Mouse (Mus musculus): ENCODE data around the gene Gnmt. TPM values are rescaled to one million over a fixed set of nuclear protein-coding genes. Genes with fewer than 3 reads are reported as not detected.

Gene Gnmt
- total RNA-seq, 2 experiments from 2014 or later = 0.55 to 0.74 TPM

DNA sequence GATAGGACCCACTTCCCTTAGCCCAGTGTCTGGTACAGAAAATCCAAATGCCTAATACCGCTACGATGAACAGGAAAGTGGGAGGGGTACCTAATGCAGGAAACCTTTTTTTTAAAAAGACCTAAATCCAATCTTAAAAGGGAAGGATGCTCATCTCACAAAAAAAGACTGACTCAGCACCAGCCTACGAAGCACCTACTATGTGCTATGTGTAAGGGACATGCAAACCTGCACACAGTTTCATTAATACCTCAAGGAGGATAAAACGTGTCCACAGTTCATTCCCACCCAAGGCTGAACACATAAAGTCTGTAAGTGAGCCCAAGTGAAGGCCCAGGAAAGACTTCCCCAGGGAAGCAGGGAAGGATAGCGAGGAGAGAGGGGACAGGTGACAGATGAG lies 26.5 kb downstream of the Gnmt start:
- DNase-seq = no peak

DNA sequence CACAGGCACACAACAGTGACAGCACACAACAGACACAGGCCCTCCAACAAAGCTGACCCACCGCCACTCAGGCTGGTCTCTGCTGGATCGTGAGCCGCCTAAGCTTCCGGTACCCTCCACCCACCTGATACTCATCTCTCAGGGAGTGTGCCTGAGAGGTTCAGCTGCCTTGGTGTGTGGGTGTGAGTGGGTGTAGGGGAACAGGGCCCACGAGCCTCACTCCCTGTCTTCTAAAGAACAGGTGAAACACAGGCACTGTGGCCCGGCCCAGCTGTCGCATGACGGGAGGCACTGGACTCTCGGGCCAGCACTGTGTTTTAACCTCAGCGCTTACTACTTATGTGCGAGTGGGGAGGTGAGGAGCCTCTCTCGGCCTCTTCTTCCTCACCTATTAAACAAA lies 26.9 kb downstream of the Gnmt start:
- no peak for DNase-seq

DNA sequence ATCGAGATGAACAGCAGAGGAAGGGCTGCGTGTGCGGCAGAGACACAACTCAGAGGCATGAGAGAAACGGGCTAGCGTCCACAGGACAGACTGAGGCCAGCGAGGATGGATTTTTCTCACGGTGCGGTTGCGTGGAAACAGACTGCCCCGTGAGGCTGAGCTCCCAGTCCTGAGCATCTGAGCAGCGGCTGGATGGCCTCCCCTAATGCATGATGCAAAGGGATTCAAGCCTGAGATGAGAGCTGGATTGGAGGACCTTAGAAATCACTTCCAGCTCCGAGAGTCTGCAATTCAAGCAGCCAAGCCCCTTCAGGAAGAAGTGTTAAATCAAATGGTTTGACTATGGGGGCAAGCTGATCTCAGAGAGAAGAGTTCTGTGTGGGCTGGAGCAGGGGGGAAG lies 27.5 kb downstream of the Gnmt start:
- no peak for DNase-seq

DNA sequence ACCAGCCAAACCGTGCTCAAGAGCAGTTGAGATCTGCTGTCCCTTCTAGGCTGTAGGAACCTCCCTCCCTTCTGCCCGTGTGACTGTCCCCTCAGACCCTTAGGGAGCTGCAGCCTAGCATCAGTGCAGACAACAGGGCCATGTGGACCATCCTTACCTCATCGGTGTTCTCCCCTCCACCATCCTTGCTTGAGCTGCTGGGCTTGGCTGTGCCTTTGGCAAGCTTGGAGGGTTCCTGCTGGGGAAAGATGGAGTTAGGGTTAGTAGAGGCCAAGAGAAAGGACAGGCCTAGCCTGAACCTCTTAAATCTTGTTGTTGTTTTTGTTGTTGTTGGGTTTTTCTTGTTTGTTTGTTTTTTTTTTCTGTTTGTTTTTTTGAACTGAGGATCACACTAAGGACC lies 29.1 kb downstream of the Gnmt start:
- no peak for DNase-seq

DNA sequence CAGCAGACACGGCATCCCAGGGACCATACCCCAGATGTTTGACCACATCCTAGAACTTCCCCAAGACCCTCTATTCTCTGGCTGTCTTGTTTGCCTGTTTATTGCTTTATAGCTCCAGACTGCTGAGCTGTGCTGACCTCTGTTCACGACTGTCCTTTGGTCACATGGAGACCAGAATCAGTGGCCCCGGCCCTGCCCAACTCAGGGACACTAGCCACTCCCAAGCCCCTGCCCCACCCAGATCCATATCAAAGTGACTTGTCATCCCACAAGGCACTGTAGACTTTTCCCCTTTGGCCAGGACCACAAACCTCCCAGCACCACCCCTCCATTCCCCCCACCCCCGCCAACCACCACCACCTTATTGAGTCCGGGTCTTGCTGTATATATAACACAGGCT lies 29.7 kb downstream of the Gnmt start:
- no peak for DNase-seq

DNA sequence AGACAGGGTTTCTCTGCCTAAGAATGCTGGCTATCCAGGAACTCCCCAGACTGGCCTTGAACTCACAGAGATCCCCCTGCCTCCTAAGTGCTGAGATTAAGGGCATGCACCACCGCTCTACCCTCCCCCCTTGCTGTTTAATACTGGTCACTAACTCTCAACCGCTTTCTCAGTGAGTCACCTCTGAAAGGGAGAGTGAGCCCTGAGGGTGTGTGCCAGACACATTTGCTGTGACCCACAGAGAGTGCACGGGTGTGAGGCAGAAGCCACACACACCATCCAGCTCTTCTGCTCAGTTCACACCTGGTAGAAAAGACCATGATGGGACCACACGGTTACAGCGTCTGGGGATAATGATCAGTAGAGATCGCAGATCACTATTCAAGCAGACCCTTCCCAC lies 30.5 kb downstream of the Gnmt start:
- no peak for DNase-seq

DNA sequence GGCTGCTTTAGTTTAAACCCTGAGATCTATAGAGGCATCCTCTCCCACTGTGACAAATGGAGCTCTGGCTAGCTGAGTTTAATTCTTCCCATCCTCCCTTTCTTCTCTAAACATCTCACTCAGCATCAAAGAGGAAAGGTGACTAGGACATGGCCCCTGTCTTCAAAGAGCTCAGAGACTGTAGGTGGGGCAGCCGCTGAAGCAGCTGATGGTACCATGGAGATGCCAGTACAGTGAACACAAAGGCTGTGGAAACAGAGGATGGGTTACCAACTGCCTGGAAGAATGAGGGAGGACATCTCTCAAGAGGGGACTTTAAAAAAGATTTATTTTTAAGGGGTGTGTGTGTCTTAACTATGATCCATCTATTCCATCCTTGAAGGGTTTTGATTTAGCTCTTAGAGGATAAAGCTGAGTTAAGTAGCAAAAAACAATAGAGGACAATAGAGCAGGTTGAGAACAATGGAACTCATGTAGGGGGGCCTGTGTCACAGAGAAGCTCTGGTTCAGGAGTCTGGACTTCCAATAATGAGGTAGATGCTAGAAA lies 34.4 kb downstream of the Gnmt start:
- DNase-seq = no peak

DNA sequence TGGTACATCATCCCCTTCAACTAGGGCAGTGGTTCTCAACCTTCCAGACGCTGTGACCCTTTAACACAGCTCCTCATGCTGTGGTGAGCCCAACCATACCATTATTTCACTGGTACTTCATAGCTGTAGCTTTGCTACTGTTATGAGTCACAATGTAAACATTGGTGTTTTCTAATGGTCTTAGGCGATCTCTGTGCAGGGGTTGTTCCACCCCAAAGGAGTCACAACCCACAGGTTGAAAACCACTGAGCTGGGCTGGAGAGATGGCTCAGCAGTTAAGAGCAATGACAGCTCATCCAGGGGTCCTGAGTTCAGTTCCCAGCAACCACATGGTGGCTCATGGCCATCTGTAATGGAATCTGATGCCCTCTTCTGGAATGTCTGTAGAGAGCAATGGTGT lies 37.6 kb downstream of the Gnmt start:
- DNase-seq = no peak

DNA sequence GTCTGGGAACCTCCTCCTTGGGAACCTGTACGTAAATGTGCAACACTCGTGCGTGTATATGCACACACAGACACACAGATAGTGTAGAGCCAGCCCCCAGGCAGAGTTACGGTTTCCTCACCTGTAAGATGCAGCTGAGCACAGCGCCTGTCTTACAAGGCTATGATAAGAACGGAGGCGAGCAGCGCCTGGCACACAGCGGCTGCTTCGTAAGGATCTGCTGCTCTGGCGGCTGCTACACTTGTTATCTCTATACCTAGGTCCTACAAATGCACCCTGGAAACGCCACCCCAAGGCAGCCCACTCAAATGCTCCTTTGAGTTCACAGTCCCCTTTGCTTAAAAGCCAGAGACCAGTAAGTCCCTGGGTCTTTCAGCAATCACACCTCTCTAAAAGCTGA lies 38.3 kb downstream of the Gnmt start:
- no peak for DNase-seq

DNA sequence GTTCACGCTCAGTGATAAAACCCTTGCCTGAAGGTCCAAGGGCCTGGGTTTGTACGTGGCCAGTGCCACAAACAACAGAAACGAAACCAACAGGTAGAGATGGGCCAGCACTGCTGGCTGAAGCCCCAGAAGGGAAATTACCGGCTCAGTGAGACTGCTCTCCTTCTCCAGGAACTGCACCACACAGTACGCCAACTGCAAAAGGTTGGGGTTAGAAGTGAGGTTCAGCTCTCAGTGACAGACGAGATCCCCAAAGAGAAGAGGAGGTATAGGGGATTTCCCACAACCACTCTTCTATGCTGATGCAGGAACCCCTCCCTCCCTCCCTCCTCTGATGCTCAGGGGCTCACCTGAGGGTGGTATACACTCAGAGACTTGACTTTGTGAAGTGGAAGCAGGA lies 43.1 kb downstream of the Gnmt start:
- no peak for DNase-seq

DNA sequence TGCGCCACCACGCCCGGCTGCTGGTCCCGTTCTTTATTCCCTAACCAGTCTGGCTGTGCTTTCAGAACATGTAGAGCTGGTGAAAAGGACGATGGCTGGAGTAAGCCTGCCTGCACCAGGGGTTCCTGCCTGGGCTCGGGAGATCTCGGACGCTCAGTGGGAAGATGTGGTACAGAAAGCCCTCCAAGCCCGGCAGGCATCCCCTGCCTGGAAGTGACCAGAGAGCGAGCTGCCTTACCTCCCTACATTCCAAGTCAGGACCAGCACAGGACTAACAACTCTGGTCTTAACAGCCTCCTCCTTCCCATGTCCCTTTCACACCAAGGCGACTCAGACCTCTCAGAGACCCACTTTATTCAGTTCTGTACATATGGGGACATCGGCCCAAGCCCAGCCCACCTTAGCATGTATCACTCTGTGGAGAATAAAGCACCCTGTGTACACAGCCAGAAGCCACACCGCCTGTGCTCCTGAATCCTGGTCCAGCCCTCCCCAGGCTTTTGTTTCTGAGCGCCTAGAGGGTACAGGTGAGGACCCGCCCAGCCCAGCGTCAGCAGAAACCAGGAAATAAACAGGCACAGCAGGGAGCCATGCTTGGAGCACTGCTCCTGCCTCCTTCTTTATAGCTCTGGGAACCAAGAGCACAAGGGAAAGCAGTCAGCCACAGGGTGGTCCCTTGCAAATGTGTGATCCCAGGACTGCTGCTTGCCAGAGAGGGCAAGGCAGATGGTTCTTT lies 46.1 kb downstream of the Gnmt start:
- no peak for DNase-seq

DNA sequence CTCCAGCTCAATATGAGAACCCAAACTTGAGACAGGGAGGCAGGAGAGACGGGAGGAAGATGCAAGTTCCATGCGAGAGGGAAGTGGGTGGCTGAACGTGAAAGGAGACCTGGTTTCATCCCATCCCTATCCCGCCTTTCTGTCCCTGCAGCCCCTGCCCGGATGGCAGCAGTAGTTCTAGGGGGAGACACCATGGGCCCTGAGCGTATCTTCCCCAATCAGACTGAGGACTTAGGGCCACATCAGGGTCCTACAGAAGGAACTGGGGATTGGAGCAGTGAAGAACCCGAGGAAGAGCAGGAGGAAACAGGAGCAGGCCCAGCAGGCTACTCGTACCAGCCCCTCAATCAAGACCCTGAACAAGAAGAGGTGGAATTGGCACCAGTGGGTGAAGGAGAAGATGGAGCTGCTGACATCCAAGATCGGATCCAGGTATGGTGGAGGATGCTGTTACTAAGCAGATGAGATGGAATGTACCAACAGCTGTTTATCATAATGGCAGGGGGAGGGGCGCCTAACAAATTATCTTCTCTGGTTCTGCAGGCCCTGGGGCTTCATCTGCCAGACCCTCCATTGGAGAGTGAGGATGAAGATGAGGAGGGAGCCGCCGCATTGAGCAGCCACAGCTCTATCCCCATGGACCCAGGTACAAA lies 47.4 kb downstream of the Gnmt start:
- no peak for DNase-seq

DNA sequence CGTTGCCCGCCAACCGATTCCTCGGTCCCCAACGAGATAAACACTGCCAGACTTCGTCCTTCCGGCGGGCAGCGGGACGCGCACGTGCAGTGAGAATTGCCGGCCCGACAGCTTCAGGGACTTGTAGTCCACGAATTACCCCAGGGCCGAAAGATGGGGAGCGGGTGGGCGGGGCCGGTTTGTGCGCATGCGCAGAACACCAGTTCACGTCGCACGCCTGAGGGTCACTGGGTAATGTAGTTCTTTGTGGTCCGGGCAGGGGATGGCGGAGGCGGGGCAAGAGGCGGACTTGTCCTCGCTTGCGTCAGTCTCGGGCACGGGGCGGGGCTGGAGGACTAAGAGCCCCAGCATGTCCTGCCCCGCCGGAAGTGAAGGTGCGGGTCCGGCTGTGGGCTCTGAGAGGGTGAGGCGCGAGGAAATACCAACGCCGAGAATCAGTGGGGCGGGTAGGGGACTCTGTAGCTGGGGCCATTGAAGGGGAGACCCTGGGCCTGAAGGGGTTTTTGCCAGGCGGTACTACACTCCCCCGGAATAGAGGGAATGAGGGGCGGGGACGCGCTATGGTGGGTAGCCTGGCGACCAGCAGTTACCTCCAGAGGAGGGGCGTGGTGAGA lies 48.1 kb downstream of the Gnmt start, which contains the start of gene Klhdc3:
Gene Klhdc3 (minus strand): TSS at position 155 of the 614 bp plus-strand sequence.
- peak; percentile 98 for DNase-seq

DNA sequence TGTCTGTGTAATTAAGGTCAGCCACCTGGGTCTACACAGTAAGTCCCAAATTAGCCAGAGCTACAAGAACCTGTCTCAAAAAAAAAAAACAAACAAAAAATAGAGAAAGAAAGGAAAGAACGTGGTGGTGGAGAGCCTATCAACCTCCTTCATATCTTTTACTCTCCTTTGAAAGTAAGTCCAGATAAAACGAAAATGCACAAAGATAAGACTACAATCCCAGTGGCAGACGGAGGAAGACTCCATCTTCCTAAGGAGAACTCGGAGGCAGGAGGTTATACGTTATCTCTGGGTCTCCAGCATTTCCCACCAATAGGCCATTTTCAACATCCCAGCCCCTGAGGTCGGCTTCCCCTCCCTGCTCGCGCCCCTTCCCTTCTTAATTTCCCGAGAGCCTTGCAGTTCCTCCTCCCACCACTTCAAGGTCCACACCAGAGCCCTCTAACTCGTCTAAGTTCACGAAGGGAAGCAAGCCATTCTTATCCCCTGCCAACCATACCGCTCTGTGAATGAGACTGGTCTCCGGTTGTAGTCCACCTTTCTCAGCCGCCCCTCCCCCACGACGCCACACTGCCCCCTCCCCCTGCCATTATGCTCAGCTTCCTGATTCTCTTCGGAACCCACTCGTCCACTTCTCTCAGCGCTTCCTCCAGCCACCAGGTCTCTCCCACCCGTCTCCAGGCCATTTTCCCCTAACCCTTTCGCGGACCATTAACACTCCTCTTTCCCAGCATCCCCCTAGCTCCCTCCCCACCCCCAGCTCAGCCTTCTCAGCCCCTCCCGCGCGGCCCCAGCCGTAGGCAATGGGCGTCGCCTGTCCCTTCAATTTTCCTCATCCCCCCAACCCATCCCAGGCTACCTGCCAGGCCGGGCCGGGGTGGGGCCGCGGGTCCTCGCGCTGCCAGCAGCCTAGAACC lies 48.9 kb downstream of the Gnmt start:
- DNase-seq = peak; percentile 73

DNA sequence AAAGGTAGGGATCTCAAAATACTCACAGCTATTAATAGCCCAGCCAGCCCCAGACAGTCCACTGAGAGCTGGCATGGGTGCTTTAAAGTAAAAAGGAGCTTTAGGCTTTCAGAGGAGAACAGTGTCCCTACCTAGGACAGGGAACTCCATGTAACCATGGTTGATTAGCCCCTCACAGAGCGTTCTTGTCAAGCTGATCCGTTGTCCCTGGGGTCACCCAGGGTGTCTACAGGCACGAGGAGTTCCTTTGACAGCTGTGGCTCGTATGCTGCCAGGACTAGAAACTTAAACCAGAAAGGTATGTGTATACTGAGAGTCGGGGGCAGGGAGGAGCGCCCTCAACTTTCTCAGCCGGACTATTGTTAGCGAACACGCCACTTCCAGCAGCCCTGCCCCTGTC lies 50.1 kb downstream of the Gnmt start:
- no peak for DNase-seq

DNA sequence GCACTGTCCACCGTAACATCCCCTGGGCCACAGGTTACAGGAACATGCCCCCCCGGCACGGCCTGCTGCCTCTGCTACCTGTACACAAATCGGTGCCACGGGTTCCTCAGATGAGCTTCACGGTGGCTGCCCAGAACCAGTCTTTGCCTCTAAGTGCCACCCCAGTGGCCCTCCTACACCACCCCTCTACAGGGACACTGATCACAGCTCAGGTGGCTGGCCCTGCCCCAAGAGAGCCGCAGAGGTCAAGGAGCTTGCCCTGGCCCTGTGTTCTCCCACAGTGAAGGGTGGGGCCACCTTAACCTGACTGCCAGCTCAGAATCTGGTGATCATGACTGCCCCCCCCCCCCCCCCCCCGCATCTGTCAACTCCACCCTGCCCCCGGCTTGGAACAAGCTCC lies 50.6 kb downstream of the Gnmt start, which contains the start of gene Mea1:
Gene Mea1 (plus strand): TSS at position 378 of the 400 bp plus-strand sequence.
- DNase-seq = peak; percentile 45

Other genes starting within 250 kb of the Gnmt start
- under 1 TPM; 0.33 to 0.45 TPM for gene Ttbk1, start 241.5 kb downstream of the Gnmt start, total RNA-seq (2021)
- 10 to 100 TPM in 1 of 2 experiments, 1 to 10 TPM in 1; 9.5 to 10.2 TPM for gene Dnph1, start 232.5 kb downstream of the Gnmt start, total RNA-seq (2021)
- 10 to 100 TPM; 12.0 to 12.6 TPM for gene Cul9, start 182.8 kb downstream of the Gnmt start, total RNA-seq (2021)
- gene Srf, start 173.0 kb downstream of the Gnmt start, total RNA-seq (2021) = 100 to 1,000 TPM; 184 to 210 TPM
- gene Ptk7, start 99.7 kb downstream of the Gnmt start, total RNA-seq (2021) = 10 to 100 TPM; 34.8 to 36.2 TPM
- 10 to 100 TPM; 18.9 TPM for gene Klc4, start 83.1 kb downstream of the Gnmt start, total RNA-seq (2021)
- 100 to 1,000 TPM; 107 to 109 TPM for gene Mrpl2, start 82.9 kb downstream of the Gnmt start, total RNA-seq (2021)
- 10 to 100 TPM; 65.5 to 66.6 TPM for gene Cul7, start 78.8 kb downstream of the Gnmt start, total RNA-seq (2021)
- gene Rrp36, start 54.8 kb downstream of the Gnmt start, total RNA-seq (2021) = 10 to 100 TPM; 16.7 TPM
- gene Mea1, start 50.4 kb downstream of the Gnmt start, total RNA-seq (2021) = 10 to 100 TPM; 62.9 to 66.8 TPM
- 100 to 1,000 TPM; 138 to 140 TPM for gene Klhdc3, start 48.3 kb downstream of the Gnmt start, total RNA-seq (2021)
- gene Ppp2r5d, start 24.1 kb downstream of the Gnmt start, total RNA-seq (2021) = 10 to 100 TPM; 41.5 to 42.9 TPM
- 10 to 100 TPM; 12.0 to 14.4 TPM for gene Pex6, start 17.7 kb downstream of the Gnmt start, total RNA-seq (2021)
- 10 to 100 TPM; 29.4 to 29.7 TPM for gene Cnpy3, start 23.0 kb upstream of the Gnmt start, total RNA-seq (2021)
- gene Ptcra, start 34.5 kb upstream of the Gnmt start, total RNA-seq (2021) = not detected
- gene 2310039H08Rik, start 43.5 kb upstream of the Gnmt start, total RNA-seq (2021) = 10 to 100 TPM; 28.6 to 29.9 TPM
- 10 to 100 TPM; 69.6 to 71.9 TPM for gene Rpl7l1, start 53.5 kb upstream of the Gnmt start, total RNA-seq (2021)
- 10 to 100 TPM; 11.8 to 14.0 TPM for gene Bicral, start 129.3 kb upstream of the Gnmt start, total RNA-seq (2021)
- 10 to 100 TPM; 23.5 to 26.2 TPM for gene Tbcc, start 161.5 kb upstream of the Gnmt start, total RNA-seq (2021)
- not detected for gene Prph2, start 181.3 kb upstream of the Gnmt start, total RNA-seq (2021)